In the genomic region with DNA sequence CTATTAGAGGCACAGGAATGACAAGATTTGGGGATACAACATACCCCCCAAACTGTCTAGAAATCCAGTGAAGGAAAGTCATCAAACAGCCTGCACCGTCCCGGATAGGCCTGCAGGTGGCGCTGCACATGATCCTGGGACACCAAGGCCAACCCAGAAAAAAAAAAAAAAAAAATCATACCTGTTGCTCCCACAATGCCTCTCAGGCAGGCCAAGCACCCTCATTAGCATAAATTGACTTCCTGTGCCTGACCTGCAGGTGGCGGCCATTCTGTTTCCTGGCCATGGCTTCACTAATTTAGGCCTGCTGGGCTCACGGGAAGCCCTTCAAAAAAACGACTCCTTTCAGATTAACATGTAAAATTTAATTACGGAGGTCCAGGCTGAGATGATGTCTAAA, we compare ENCODE assay signal across 10 mouse cellular contexts.
DNase-seq lines count a peak whose midpoint lies in the region; ATAC-seq and TF ChIP-seq lines count a peak whose summit lies in the region.
"Had no signal": no experiment of that assay in that cellular context is flagged by ENCODE, and none has a peak within 500 bp of the region (broad histone marks: within the 10 kb centered on the region; RNA-seq: fewer than 3 reads in every experiment).

No protein-coding gene starts in this region.

- no peaks in the 10 kb centered on the region for H3K36me3 ChIP-seq in liver, embryonic 14.5 days (replicated peaks; ENCODE audit: control insufficient read depth, insufficient read depth, low read depth)
- H3K36me3 ChIP-seq: embryonic facial prominence, embryonic 13.5 days had no signal

- H3K4me1 ChIP-seq in liver, embryonic 14.5 days (replicated peaks; ENCODE audit: control insufficient read depth in 2 of 2, insufficient read depth in 2 of 2, low read length in 1 of 2): peaks cover 2 to 13% of the 10 kb centered on the region in 2 experiments; a peak in 2 of 4 replicates

- H3K4me3 ChIP-seq in liver, embryonic 14.5 days (ENCODE audit: insufficient read depth in 1 of 2, low read depth in 2 of 2, low read length in 2 of 2): no peak overlapping the region
- H3K4me3 ChIP-seq: embryonic facial prominence, embryonic 13.5 days had no signal

- H3K27ac ChIP-seq in liver, embryonic 14.5 days: no peak overlapping the region

- no peak for ATAC-seq in liver, embryonic 14.5 days (ENCODE audit: insufficient read depth)
- ATAC-seq: intestine, embryonic 16.5 days had no signal

- 67% methylated on average over 7 of the region's 7 CpGs for WGBS in liver, embryonic 14.5 days (ENCODE audit: insufficient replicate concordance)

- H3K27me3 ChIP-seq in liver, embryonic 14.5 days (ENCODE audit: control insufficient read depth, insufficient read depth, low read length): no peaks in the 10 kb centered on the region

- no peak for TF ChIP-seq EP300 in liver, embryonic 14.5 days (IDR thresholded peaks at IDR 0.05; ENCODE audit: low read depth)

- peak; percentile 6 for DNase-seq in cerebellum, adult 11-12 months
- no peak for DNase-seq in cerebellum, adult 11 months
- DNase-seq in liver, embryonic 14.5 days (ENCODE audit: low read depth in 3 of 3, low spot score in 3 of 3): no peak
- DNase-seq in liver: no peak
- DNase-seq in c-Kit-positive CD71-positive TER-119-positive erythroid progenitor cells, embryonic 14.5 days (ENCODE audit: low spot score): peak; percentile 11
- peak; percentile 25 for DNase-seq in naive thymus-derived CD4-positive, alpha-beta T cell, adult 2 months (ENCODE audit: low read depth)
- DNase-seq in ovary, postnatal 36 days (ENCODE audit: low spot score): no peak
- DNase-seq in frontal cortex, postnatal 25 days (ENCODE audit: low spot score in 2 of 2): no peak

- H3K9ac ChIP-seq in liver, embryonic 14.5 days (replicated peaks): no peak overlapping the region
- H3K9ac ChIP-seq: embryonic facial prominence, embryonic 13.5 days had no signal

- peak; percentile 72 for TF ChIP-seq CTCF in liver, embryonic 14.5 days (IDR thresholded peaks at IDR 0.05; ENCODE audit: low read depth)

- no peaks in the 10 kb centered on the region for H3K9me3 ChIP-seq in liver, embryonic 14.5 days (ENCODE audit: control insufficient read depth, low read length)
- H3K9me3 ChIP-seq: embryonic facial prominence, embryonic 13.5 days had no signal

- no peak overlapping the region for H3K4me2 ChIP-seq in liver, embryonic 14.5 days (ENCODE audit: low read depth)
- H3K4me2 ChIP-seq: embryonic facial prominence, embryonic 13.5 days had no signal

Comparison
In these comparisons a context has a peak if more than half of its experiments do, and no peak if none do; other contexts are left out.
1. DNase-seq: peak in cerebellum, adult 11-12 months (single experiment), c-Kit-positive CD71-positive TER-119-positive erythroid progenitor cells, embryonic 14.5 days (single experiment) and naive thymus-derived CD4-positive, alpha-beta T cell, adult 2 months (single experiment); none in cerebellum, adult 11 months (single experiment), liver, embryonic 14.5 days (0 of 3), liver (single experiment), ovary, postnatal 36 days (single experiment) and frontal cortex, postnatal 25 days (0 of 2).